Mouse (Mus musculus): ENCODE data around the gene Sapcd1.
A peak's percentile ranks its signal among the peaks of the same experiment; 100 is the strongest.

GRCm38 (mm10) chr17:35039121-35039873 is 11.5 kb upstream of the Sapcd1 start:
- TF ChIP-seq POLR2A (IDR thresholded peaks at IDR 0.05; ENCODE audit: low read depth, low read length) (peak; percentile 28; the same call in 1 of the 2 replicates), CTCF (IDR thresholded peaks at IDR 0.05; ENCODE audit: borderline replicate concordance, insufficient read depth, low read length) (no peak)
